ENCODE assay signal across 1 mouse cellular context in the genomic region with DNA sequence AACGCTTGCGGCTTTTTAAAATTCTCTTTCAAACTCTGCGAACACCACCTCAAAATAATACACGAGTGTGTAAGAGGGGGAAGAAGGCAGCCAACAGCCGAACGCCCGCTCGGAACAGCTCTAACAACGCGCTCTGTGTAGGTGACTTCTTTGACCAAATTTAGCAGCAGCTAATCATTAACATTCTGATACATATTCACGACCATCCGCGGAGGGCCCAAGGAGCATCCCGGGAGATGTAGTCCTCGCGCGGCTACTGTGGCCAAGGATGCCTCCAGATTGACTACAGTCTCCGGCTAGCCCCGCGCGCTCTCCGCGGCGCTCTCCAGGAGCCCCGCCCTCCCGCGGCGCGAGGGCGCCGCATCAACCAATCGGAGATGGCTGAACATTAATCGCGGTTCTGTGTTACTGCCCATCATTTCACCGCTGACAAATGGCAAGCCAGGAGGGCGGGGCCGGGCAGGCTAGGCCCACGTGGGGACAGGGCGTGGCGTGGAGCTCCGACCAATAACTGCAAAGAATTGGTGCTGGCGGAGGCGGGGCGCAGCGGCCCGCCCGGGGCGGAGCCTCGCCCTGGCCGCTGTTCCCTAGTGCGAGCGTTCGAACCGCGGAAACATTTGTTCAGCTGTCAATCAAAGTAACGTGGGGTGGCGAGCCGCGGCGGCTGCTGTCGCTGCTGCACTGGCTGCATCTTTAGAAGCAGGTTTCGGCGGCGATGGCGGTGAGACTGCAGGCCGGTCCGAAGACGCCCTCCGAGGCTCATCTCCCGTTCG.
TF ChIP-seq lines count a peak whose summit lies in the region.

A gene (minus strand): TSS at position 135 of the 773 bp plus-strand sequence.

TF ChIP-seq in CH12.LX, 34 proteins besides CTCF, POLR2A, EP300 and RAD21 (continued from another document):
- TF ChIP-seq MAZ (IDR thresholded peaks at IDR 0.05; ENCODE audit: low read depth, low read length) = peak; percentile 64; the same call in 1 of the 2 replicates
- TF ChIP-seq HCFC1 (IDR thresholded peaks at IDR 0.05; ENCODE audit: low read depth, low read length) = peak; percentile 97
- no peak for TF ChIP-seq ZKSCAN1 (IDR thresholded peaks at IDR 0.05; ENCODE audit: borderline replicate concordance, low read depth, low read length)
- peak; percentile 61; the same call in 1 of the 2 replicates for TF ChIP-seq SIN3A (IDR thresholded peaks at IDR 0.05; ENCODE audit: low read length)
- no peak for TF ChIP-seq JUND (conservative IDR thresholded peaks at IDR 0.05; ENCODE audit: low read depth, low read length)
- TF ChIP-seq NELFE (IDR thresholded peaks at IDR 0.05; ENCODE audit: low read depth, low read length) = peak; percentile 98
- TF ChIP-seq NRF1 (IDR thresholded peaks at IDR 0.05; ENCODE audit: low read depth, low read length) = no peak
- peak; percentile 39 for TF ChIP-seq SMC3 (IDR thresholded peaks at IDR 0.05; ENCODE audit: low read depth, low read length)
- TF ChIP-seq UBTF (IDR thresholded peaks at IDR 0.05; ENCODE audit: low read depth, low read length) = no peak
- TF ChIP-seq KAT2A (IDR thresholded peaks at IDR 0.05; ENCODE audit: insufficient replicate concordance, low read length) = peak; percentile 87; the same call in 1 of the 2 replicates
- TF ChIP-seq ZC3H11A (IDR thresholded peaks at IDR 0.05; ENCODE audit: low read depth, low read length) = no peak
- TF ChIP-seq BHLHE40 (IDR thresholded peaks at IDR 0.05; ENCODE audit: low read depth, low read length) = peak; percentile 63
- peak; percentile 67 for TF ChIP-seq IRF4 (IDR thresholded peaks at IDR 0.05; ENCODE audit: low read depth, low read length)
- 0 out of 2 replicates have a peak, but pooled peaks have one; percentile 51 for TF ChIP-seq MAFK (IDR thresholded peaks at IDR 0.05; ENCODE audit: insufficient replicate concordance, low read length)
- TF ChIP-seq ETS1 (conservative IDR thresholded peaks at IDR 0.05; ENCODE audit: low read depth, low read length) = peak; percentile 43
- TF ChIP-seq ZNF384 (IDR thresholded peaks at IDR 0.05; ENCODE audit: low read depth, low read length) = no peak
- TF ChIP-seq GABPA (IDR thresholded peaks at IDR 0.05; ENCODE audit: insufficient replicate concordance, low read depth, low read length) = peak; percentile 23; the same call in 1 of the 2 replicates
- no peak for TF ChIP-seq USF2 (conservative IDR thresholded peaks at IDR 0.05; ENCODE audit: low read depth, low read length)
- TF ChIP-seq MYC (IDR thresholded peaks at IDR 0.05; ENCODE audit: low read depth, low read length) = peak; percentile 77
- no peak for TF ChIP-seq E2F4 (IDR thresholded peaks at IDR 0.05; ENCODE audit: insufficient replicate concordance, low read depth, low read length)
- peak; percentile 88 for TF ChIP-seq ZMIZ1 (IDR thresholded peaks at IDR 0.05; ENCODE audit: low read depth, low read length)
- no peak for TF ChIP-seq CHD1 (IDR thresholded peaks at IDR 0.05; ENCODE audit: low read depth, low read length)
